Mouse (Mus musculus): ENCODE data around the gene Ptprs.

GRCm38 (mm10) chr17:56379281-56379834, 96.9 kb downstream of the Ptprs start:
- no peak for TF ChIP-seq CTCF (IDR thresholded peaks at IDR 0.05; ENCODE audit: extremely low read depth, insufficient read depth, insufficient read length, insufficient replicate concordance)
- no peak for TF ChIP-seq POLR2A (IDR thresholded peaks at IDR 0.05; ENCODE audit: low read depth, low read length)

Measured in spleen, adult 2 months (tissue).